Mouse (Mus musculus) spleen, postnatal 10 days (tissue): Measurements from ENCODE around the gene Acaa1a.

ENCODE experiments used
- DNase-seq, 2 experiments: peaks; one replicate each; pipeline ENCODE4 v3.0.0; 2021 to 2022; ENCODE audit warnings: low spot score in 2 of 2

Acaa1a gene

GRCm38 (mm10) chr9:119339558-119340211, at the start of gene Acaa1a:
Acaa1a (plus strand) TSS chr9:119339676.
- DNase-seq, result peak; percentile 79 to 84

GRCm38 (mm10) chr9:119290791-119291190, 48.7 kb upstream of the Acaa1a start:
- DNase-seq, result no peak

GRCm38 (mm10) chr9:119297696-119298095, 41.8 kb upstream of the Acaa1a start:
- no peak for DNase-seq

- DNase-seq, result no peak
Observed at GRCm38 (mm10) chr9:119298563-119298962, 40.9 kb upstream of the Acaa1a start.

GRCm38 (mm10) chr9:119305863-119306262, 33.6 kb upstream of the Acaa1a start:
- DNase-seq, result no peak

- DNase-seq, result no peak
Observed at GRCm38 (mm10) chr9:119309067-119309466, 30.4 kb upstream of the Acaa1a start.

GRCm38 (mm10) chr9:119313096-119313495, 26.4 kb upstream of the Acaa1a start:
- no peak for DNase-seq

- no peak for DNase-seq
Observed at GRCm38 (mm10) chr9:119318891-119319290, 20.6 kb upstream of the Acaa1a start.

- DNase-seq, result no peak
Observed at GRCm38 (mm10) chr9:119320446-119320845, 19.0 kb upstream of the Acaa1a start.

GRCm38 (mm10) chr9:119320946-119321345, 18.5 kb upstream of the Acaa1a start:
- DNase-seq, result no peak

GRCm38 (mm10) chr9:119321392-119322229, 17.9 kb upstream of the Acaa1a start:
- peak in 1 of 2 experiments; percentile 67 for DNase-seq

- DNase-seq, result peak; percentile 97 to 98
Observed at GRCm38 (mm10) chr9:119322289-119323259, 16.9 kb upstream of the Acaa1a start, which contains the start of gene Oxsr1. Oxsr1 (minus strand) TSS chr9:119322427.

GRCm38 (mm10) chr9:119323260-119323645, 16.2 kb upstream of the Acaa1a start:
- DNase-seq, result no peak

- DNase-seq, result no peak
Observed at GRCm38 (mm10) chr9:119324130-119324529, 15.3 kb upstream of the Acaa1a start.

- no peak for DNase-seq
Observed at GRCm38 (mm10) chr9:119328488-119328887, 11.0 kb upstream of the Acaa1a start.

- no peak for DNase-seq
Observed at GRCm38 (mm10) chr9:119330186-119330963, 9.1 kb upstream of the Acaa1a start.

- peak in 1 of 2 experiments; percentile 45 for DNase-seq
Observed at GRCm38 (mm10) chr9:119334324-119334723, 5.2 kb upstream of the Acaa1a start.

- no peak for DNase-seq
Observed at GRCm38 (mm10) chr9:119334834-119335233, 4.6 kb upstream of the Acaa1a start.

GRCm38 (mm10) chr9:119335571-119335970, 3.9 kb upstream of the Acaa1a start:
- no peak for DNase-seq

GRCm38 (mm10) chr9:119337842-119338241, 1.6 kb upstream of the Acaa1a start:
- no peak for DNase-seq

GRCm38 (mm10) chr9:119338350-119338749, 1.1 kb upstream of the Acaa1a start:
- no peak for DNase-seq
